Mouse (Mus musculus) lung, embryonic 16.5 days (tissue): Measurements from ENCODE around the gene Hist1h2bh. TPM values are rescaled to one million over a fixed set of nuclear protein-coding genes. Genes with fewer than 3 reads are reported as not detected.
A peak's percentile ranks its signal among the peaks of the same experiment; 100 is the strongest.
"Not testable (repeated sequence)": the region's sequence is repeated elsewhere in the genome, so short reads cannot be mapped to it uniquely, and the experiment has no call there.

Experiments
- ATAC-seq: fragments of 200-750 bp; cut with Nextera tagmentation; 2 replicates; pipeline ENCODE4 v1.8.0; 2017; ENCODE audit warnings: low read depth, mild to moderate bottlenecking, moderate library complexity
- H3K27ac ChIP-seq: fragments of 300-500 bp; sonication (generic); 2 replicates; pipeline ENCODE4 v1.5.1; 2014; ENCODE audit warnings: mild to moderate bottlenecking, control low read depth, low read length
- H3K27me3 ChIP-seq: fragments of 300-500 bp; sonication (generic); 2 replicates; pipeline ENCODE4 v1.6.1; 2014; ENCODE audit warnings: low read depth, low read length, mixed read lengths; ENCODE audit not compliant: control insufficient read depth, insufficient read depth
- H3K36me3 ChIP-seq: fragments of 300-500 bp; sonication (generic); 2 replicates; pipeline ENCODE4 v1.6.1; 2014; ENCODE audit warnings: low read length; ENCODE audit not compliant: control insufficient read depth, insufficient read depth
- H3K4me1 ChIP-seq: fragments of 300-500 bp; sonication (generic); replicated peaks from 2 replicates; pipeline ENCODE4 v1.6.1; 2014; ENCODE audit warnings: low read length, mixed read lengths; ENCODE audit not compliant: control insufficient read depth, insufficient read depth
- H3K4me2 ChIP-seq: fragments of 300-500 bp; sonication (generic); 2 replicates; pipeline ENCODE4 v1.6.1; 2014; ENCODE audit warnings: low read depth, low read length, control low read depth
- H3K4me3 ChIP-seq: fragments of 300-500 bp; sonication (generic); 2 replicates; pipeline ENCODE4 v1.5.1; 2014; ENCODE audit warnings: mild to moderate bottlenecking, low read length, control low read depth
- H3K9ac ChIP-seq: fragments of 300-500 bp; sonication (generic); 2 replicates; pipeline ENCODE4 v1.6.1; 2014; ENCODE audit warnings: low read length, control low read depth
- H3K9me3 ChIP-seq: fragments of 300-500 bp; sonication (generic); 2 replicates; pipeline ENCODE4 v1.6.1; 2016; ENCODE audit warnings: low read length; ENCODE audit not compliant: control insufficient read depth
- WGBS: fragments of 180-500 bp; shearing (Covaris S2); extraction: QIAGEN DNeasy Blood & Tissue Kit; methylation state at CpG from one replicate; pipeline ENCODE4 v1.1.7; 2014; 5-methylcytosine and 5-hydroxymethylcytosine counted together
- polyA plus RNA-seq: library from polyadenylated mRNA; unstranded; fragments of >200 nt; fragmentation: Nextera tagmentation; extraction: Ambion mirVana; gene quantifications from 2 replicates; pipeline ENCODE4 v1.2.1, GENCODE M21; 2015

Hist1h2bh gene
- polyA plus RNA-seq, 1 experiment from 2014 or later, result 1.3 TPM

DNA sequence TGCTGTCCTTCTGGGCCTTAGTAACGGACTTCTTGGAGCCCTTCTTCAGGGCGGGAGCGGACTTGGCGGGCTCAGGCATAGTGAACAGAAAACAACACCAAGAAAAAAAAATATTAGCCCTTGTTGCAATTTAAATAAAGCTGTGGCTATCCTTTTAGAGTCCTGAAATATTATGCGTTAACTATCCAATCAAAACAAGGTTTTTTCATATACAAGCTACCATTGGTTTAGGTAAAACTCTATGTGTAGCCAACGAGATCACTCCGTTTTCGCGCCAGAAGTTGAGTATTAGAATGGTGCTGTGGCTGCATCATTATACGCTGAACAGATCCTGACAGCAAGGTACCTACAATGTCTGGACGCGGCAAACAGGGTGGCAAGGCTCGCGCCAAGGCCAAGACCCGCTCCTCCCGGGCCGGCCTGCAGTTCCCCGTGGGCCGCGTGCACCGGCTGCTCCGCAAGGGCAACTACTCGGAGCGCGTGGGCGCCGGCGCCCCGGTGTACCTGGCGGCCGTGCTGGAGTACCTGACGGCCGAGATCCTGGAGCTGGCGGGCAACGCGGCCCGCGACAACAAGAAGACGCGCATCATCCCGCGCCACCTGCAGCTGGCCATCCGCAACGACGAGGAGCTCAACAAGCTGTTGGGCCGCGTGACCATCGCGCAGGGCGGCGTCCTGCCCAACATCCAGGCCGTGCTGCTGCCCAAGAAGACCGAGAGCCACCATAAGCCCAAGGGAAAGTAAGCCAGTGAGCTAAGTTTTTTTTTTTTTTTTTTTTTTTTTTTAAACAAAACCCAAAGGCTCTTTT lies 9.4 kb downstream of the Hist1h2bh start, which contains the start of gene Hist1h2af:
Gene Hist1h2af (plus strand): TSS at position 347 of the 808 bp plus-strand sequence.
- peaks cover 23% of the 10 kb centered on the region for H3K4me1 ChIP-seq
- not testable (repeated sequence) for H3K36me3 ChIP-seq, H3K9me3 ChIP-seq, H3K27me3 ChIP-seq
- peak within 1 kb of the TSS; percentile 58 for H3K4me2 ChIP-seq
- 0% methylated on average over 22 of the region's 53 CpGs for WGBS
- H3K27ac ChIP-seq, result peak within 1 kb of the TSS; percentile 97
- peak; percentile 51 for ATAC-seq
- peak within 1 kb of the TSS; percentile 52 for H3K4me3 ChIP-seq
- peak within 1 kb of the TSS; percentile 73 for H3K9ac ChIP-seq

DNA sequence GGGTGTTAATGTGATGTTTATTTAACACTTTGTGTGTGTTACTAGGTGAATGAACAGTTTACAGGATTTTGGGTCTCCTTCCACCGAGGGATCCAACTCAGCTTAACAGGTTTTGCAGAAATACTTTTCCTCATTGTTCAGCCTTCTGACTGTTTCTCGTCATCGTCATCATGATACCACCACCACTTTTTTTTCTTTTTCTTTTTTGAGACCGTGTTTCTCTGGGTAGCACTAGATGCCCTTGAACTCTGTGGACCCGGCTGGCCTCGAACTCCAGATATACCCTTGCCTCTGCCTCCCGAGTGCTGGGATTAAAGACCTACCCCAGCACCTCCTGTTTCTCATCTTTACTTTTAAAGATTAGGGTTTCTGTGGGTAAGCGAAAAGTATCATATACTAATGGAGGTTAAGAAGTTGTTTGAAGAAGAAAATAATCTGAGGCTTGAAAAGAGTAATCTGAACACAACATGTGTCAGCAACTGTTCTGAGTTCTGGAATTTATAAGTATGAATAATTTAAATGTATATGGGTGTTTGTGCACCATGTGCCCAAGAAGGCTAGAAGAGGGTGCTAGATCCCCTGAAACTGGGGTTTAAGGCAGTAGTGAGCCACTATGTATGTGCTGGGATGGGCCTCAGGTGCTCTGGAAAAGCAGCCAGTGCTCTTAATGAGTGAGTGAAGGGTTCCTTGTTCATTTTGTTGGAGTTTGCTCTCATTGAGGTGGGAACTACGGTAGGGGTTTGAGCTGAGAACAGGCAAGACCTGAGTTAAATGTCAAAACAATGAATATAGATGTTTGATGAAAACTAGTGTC lies 10.7 kb downstream of the Hist1h2bh start:
- no peak for ATAC-seq
- H3K4me2 ChIP-seq, result peak overlapping the region; percentile 58
- no peaks in the 10 kb centered on the region for H3K9me3 ChIP-seq
- peak overlapping the region; percentile 73 for H3K9ac ChIP-seq
- H3K36me3 ChIP-seq, result no peaks in the 10 kb centered on the region
- H3K27ac ChIP-seq, result peak overlapping the region; percentile 97
- H3K27me3 ChIP-seq, result no peaks in the 10 kb centered on the region
- H3K4me1 ChIP-seq, result peaks cover 24% of the 10 kb centered on the region
- peak overlapping the region; percentile 52 for H3K4me3 ChIP-seq
- WGBS, result 16% methylated on average over 9 of the region's 9 CpGs

DNA sequence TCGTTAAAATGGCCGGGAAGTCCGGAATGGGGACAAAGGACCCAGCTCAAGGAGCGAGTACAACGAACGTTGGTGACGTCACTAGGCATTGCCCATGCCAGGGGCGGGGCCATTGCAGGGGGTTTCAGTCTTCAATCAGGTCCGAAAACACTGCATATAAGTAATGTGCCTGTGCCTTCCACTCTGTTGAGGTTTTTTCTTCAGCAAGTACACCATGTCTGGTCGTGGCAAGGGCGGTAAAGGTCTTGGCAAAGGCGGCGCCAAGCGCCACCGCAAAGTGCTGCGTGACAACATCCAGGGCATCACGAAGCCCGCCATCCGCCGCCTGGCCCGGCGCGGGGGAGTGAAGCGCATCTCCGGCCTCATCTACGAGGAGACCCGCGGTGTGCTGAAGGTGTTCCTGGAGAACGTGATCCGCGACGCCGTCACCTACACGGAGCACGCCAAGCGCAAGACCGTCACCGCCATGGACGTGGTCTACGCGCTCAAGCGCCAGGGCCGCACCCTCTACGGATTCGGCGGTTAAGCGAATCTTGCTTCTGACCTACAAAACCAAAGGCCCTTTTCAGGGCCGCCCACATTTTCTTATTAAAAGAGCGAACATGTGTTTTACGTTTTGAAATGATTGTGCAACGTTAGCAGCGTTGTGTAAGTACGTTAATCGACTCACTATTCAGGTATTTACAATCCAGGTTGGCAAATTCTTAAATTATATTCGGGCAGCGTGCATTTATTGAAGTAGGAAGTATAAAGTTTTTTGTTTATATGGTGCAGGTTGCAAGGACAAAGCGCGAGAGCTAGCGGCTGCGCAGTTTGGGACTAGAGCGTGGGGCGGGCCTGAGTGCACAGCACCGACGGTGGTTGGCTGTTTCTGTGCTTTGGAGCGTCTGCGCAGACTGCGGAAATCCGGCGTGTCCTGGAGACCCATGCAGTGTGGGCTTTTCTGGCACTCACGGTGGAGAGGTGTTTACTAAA lies 12.0 kb downstream of the Hist1h2bh start, which contains the start of gene Hist1h4h:
Gene Hist1h4h (plus strand): TSS at position 150 of the 975 bp plus-strand sequence.
- H3K9ac ChIP-seq, result peak within 1 kb of the TSS; percentile 73
- peaks cover 15% of the 10 kb centered on the region for H3K4me1 ChIP-seq
- ATAC-seq, result peak; percentile 81
- H3K27me3 ChIP-seq, result no peaks in the 10 kb centered on the region
- WGBS, result under 1% methylated on average over 54 of the region's 70 CpGs
- peak within 1 kb of the TSS; percentile 58 for H3K4me2 ChIP-seq
- H3K27ac ChIP-seq, result peak within 1 kb of the TSS; percentile 97
- peak within 1 kb of the TSS; percentile 52 for H3K4me3 ChIP-seq
- no peaks in the 10 kb centered on the region for H3K9me3 ChIP-seq
- H3K36me3 ChIP-seq, result no peaks in the 10 kb centered on the region

DNA sequence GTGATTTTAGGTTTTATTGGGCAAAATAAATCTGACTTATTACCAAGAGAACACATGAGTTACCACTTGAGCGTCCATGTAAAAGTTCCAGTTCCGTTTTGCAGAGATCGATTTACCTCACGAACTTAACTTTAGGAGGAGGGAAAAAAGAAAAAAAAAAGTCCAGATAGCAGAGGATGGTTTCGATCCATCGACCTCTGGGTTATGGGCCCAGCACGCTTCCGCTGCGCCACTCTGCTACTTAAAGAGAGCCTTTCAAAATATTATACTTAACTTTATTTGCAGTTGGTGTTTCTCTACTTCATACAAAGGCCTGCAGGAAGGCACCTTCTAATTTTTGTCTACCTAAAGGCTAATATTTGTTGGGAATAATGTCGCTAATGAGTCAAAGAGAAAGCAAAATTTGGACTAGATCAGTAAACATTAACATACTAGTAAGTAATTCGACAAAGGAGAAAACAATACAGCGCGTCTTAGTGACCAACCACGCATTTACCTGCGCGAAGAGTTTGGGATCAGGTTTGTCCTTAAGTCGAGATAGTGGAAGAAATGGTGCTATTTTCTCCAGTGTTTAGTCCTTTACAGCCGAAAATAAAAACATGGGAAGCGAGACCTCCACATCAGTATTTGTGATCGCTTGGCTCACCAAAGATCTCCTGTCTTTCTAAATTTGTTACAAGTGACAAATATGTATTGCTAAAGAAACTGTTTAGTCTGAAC lies 12.9 kb downstream of the Hist1h2bh start:
- Histone ChIP-seq H3K27ac (peak overlapping the region; percentile 97), H3K4me2 (peak overlapping the region; percentile 58), H3K27me3 (no peaks in the 10 kb centered on the region), H3K9ac (peak overlapping the region; percentile 73), H3K4me1 (peaks cover 18% of the 10 kb centered on the region), H3K36me3 (no peaks in the 10 kb centered on the region), H3K9me3 (no peaks in the 10 kb centered on the region), H3K4me3 (peak overlapping the region; percentile 52)
- 0 out of 2 replicates have a peak, but pooled peaks have one; percentile 17 for ATAC-seq
- WGBS, result under 1% methylated on average over 20 of the region's 20 CpGs

DNA sequence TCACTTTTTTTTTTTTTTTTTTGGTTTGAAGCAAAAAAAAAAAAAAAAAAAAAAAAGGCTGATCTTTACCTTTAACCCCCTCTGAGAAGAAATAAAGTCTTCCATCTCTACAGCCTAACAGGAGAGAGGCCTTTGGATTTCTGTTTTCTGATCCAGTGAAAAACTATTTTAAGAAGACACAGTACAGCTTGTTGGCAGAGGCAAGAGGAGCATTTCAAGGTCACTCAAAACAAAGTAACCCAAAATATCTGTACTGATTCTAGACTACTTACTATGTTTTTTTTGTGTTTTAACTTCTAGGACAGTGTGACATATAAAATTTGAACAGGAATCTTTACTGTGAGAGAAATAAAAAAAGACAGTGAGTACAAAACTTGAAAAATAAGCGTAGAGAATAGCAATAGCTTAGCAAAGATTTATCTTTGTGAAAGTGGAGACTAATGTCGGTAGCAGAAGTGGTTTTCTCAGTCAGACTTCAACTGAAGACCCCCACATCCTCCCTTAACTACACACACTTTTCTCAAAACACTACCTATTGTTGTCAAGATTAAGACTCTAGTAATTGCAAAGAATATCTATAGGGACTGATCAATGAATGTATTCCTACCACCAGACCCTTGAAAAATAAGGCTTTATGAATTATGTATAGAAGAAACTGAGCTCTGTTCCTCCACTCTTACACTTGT lies 13.6 kb downstream of the Hist1h2bh start:
- Histone ChIP-seq H3K4me3 (peak overlapping the region; percentile 52), H3K27ac (peak overlapping the region; percentile 97; the same call in 1 of the 2 replicates), H3K9ac (peak overlapping the region; percentile 73), H3K4me2 (peak overlapping the region; percentile 58), H3K27me3 (no peaks in the 10 kb centered on the region), H3K36me3 (no peaks in the 10 kb centered on the region), H3K4me1 (peaks cover 18% of the 10 kb centered on the region), H3K9me3 (no peaks in the 10 kb centered on the region)
- 15% methylated on average over 2 of the region's 2 CpGs for WGBS
- no peak for ATAC-seq

DNA sequence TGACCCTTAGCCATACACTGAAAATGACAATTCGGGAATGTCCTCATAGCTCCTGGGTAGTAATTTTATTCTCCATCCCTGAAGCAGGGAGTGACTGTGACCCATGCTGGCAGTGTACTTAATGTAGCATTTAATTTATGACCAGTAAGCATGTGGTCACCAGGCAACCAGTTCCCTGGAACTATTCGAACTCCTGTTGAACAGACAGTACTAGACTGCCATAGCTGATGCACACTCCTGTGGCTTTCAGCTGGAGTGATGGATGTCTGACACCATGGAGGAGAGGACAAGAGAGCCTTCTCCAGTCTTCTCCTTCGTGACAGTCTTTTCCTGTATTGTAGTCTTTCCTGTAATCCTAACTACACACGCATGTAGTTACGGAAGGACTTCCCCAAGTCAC lies 14.2 kb downstream of the Hist1h2bh start:
- WGBS, result 70% methylated on average over 5 of the region's 5 CpGs
- H3K27ac ChIP-seq, result no peak overlapping the region
- no peak for ATAC-seq
- H3K27me3 ChIP-seq, result no peaks in the 10 kb centered on the region
- H3K4me2 ChIP-seq, result no peak overlapping the region
- no peak overlapping the region for H3K4me3 ChIP-seq
- no peaks in the 10 kb centered on the region for H3K36me3 ChIP-seq
- peaks cover 18% of the 10 kb centered on the region for H3K4me1 ChIP-seq
- H3K9me3 ChIP-seq, result no peaks in the 10 kb centered on the region
- H3K9ac ChIP-seq, result no peak overlapping the region

DNA sequence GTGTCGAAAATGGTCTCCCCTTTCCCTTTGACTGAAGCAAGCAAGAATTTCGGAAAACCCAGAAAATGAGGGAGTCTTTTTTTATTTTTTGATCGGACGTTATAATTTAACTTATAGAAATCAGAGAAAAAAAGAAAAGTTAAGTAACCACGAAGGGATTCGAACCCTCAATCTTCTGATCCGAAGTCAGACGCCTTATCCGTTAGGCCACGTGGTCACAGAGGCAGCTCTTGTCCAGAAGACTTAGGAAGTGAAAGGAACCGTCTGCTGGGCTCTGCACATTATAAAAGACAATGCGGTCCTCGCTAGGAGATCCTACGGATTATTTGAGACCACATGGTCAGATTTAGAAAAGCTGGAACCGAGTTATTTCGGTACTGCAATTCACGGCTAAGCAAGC lies 16.9 kb downstream of the Hist1h2bh start:
- H3K27ac ChIP-seq, result peak overlapping the region; percentile 57; the same call in 1 of the 2 replicates
- H3K4me3 ChIP-seq, result peak overlapping the region; percentile 52
- H3K4me2 ChIP-seq, result peak overlapping the region; percentile 62
- peaks cover 12% of the 10 kb centered on the region; the same call in 1 of the 2 replicates for H3K4me1 ChIP-seq
- H3K9ac ChIP-seq, result peak overlapping the region; percentile 64
- peak; percentile 42; the same call in 1 of the 2 replicates for ATAC-seq
- no peaks in the 10 kb centered on the region for H3K36me3 ChIP-seq
- H3K9me3 ChIP-seq, result no peaks in the 10 kb centered on the region
- no peaks in the 10 kb centered on the region for H3K27me3 ChIP-seq
- under 1% methylated on average over 17 of the region's 17 CpGs for WGBS
